ENCODE assay signal across 10 mouse cellular contexts in genomic region chr17:34896366-34896765, GRCm38 (mm10). TPM values are rescaled to one million over a fixed set of nuclear protein-coding genes. Genes with fewer than 3 reads are reported as not detected.
DNase-seq lines count a peak whose midpoint lies in the region; ATAC-seq lines count a peak whose summit lies in the region.
"Had no signal": no experiment of that assay in that cellular context is flagged by ENCODE, and none has a peak within 500 bp of the region (broad histone marks: within the 10 kb centered on the region; RNA-seq: fewer than 3 reads in every experiment).

No protein-coding gene starts in this region.

- intact Hi-C loops in left cerebral cortex, postnatal 25 days (cut with DNase I) = loop anchor here (5.0 kb wide), 2 partner anchors 226 to 779 kb away; partner anchors contain the start of genes Csnk2b, Gpank1 and H2-DMa

- H3K9me3 ChIP-seq in embryonic facial prominence, embryonic 14.5 days (ENCODE audit: control insufficient read depth, low read length) = no peaks in the 10 kb centered on the region
- no peaks in the 10 kb centered on the region for H3K9me3 ChIP-seq in limb, embryonic 13.5 days

- H3K9ac ChIP-seq in embryonic facial prominence, embryonic 14.5 days (ENCODE audit: low read depth, low read length) = no peak overlapping the region
- no peak overlapping the region for H3K9ac ChIP-seq in limb, embryonic 13.5 days

- peaks cover 12% of the 10 kb centered on the region; the same call in 1 of the 2 replicates for H3K4me1 ChIP-seq in embryonic facial prominence, embryonic 14.5 days (ENCODE audit: control insufficient read depth, insufficient read depth, low read length)
- peaks cover 44% of the 10 kb centered on the region for H3K4me1 ChIP-seq in limb, embryonic 13.5 days

- 0 out of 2 replicates have a peak overlapping the region, but pooled peaks have one; percentile 84 for H3K4me2 ChIP-seq in embryonic facial prominence, embryonic 14.5 days (ENCODE audit: low read depth, low read length)
- H3K4me2 ChIP-seq in limb, embryonic 13.5 days (replicated peaks) = peak overlapping the region; percentile 89

- 85% methylated on average over 17 of the region's 17 CpGs for WGBS in embryonic facial prominence, embryonic 14.5 days
- 89% methylated on average over 17 of the region's 17 CpGs for WGBS in limb, embryonic 13.5 days

- no peak for ATAC-seq in embryonic facial prominence, embryonic 14.5 days (ENCODE audit: low read depth)
- no peak for ATAC-seq in limb, embryonic 13.5 days (ENCODE audit: low FRiP score, low read depth)

- H3K4me3 ChIP-seq in embryonic facial prominence, embryonic 14.5 days (ENCODE audit: low read depth, low read length) = peak overlapping the region; percentile 2; the same call in 1 of the 2 replicates
- peak overlapping the region; percentile 77; the same call in 1 of the 2 replicates for H3K4me3 ChIP-seq in limb, embryonic 13.5 days
- H3K4me3 ChIP-seq: heart, adult 2 months had no signal

- H3K36me3 ChIP-seq in embryonic facial prominence, embryonic 14.5 days (ENCODE audit: control insufficient read depth, insufficient read depth, low read length) = peaks cover 14% of the 10 kb centered on the region
- H3K36me3 ChIP-seq in limb, embryonic 13.5 days = peaks cover 13% of the 10 kb centered on the region

- H3K27me3 ChIP-seq in embryonic facial prominence, embryonic 14.5 days (replicated peaks; ENCODE audit: control insufficient read depth, insufficient read depth, low read length) = no peaks in the 10 kb centered on the region
- no peaks in the 10 kb centered on the region for H3K27me3 ChIP-seq in limb, embryonic 13.5 days

- DNase-seq in retina, postnatal 1 day = peak; percentile 10
- DNase-seq in retina, embryonic 14.5 days (ENCODE audit: low spot score) = no peak
- no peak for DNase-seq in embryonic facial prominence, embryonic 14.5 days (ENCODE audit: low spot score)
- peak; percentile 36 for DNase-seq in thymus, postnatal 25 days
- DNase-seq in left cerebral cortex, postnatal 25 days (ENCODE audit: low spot score in 2 of 2) = no peak
- no peak for DNase-seq in right cerebral cortex, postnatal 36 days (ENCODE audit: low spot score in 2 of 2)
- DNase-seq in Muller cell, postnatal 12 days (ENCODE audit: inconsistent ontology term) = no peak
- DNase-seq: lung, postnatal 36 days had no signal

- H3K27ac ChIP-seq in embryonic facial prominence, embryonic 14.5 days (replicated peaks; ENCODE audit: low read depth, low read length) = no peak overlapping the region
- no peak overlapping the region for H3K27ac ChIP-seq in limb, embryonic 13.5 days
- H3K27ac ChIP-seq: heart, adult 2 months had no signal

RNA-seq across cellular contexts. Expression of gene C2, which starts 1.7 kb away (rescaled TPM):
- polyA plus RNA-seq in embryonic facial prominence, embryonic 14.5 days (2014; fragmentation: Nextera tagmentation; extraction: Ambion mirVana) = 4.0 and 5.6 TPM in 2 replicates
- 1.6 and 2.4 TPM in 2 replicates for polyA plus RNA-seq in limb, embryonic 13.5 days (2015; fragmentation: Nextera tagmentation; extraction: Ambion mirVana)
- total RNA-seq in left cerebral cortex, postnatal 25 days (2021) = 1 to 10 TPM; 1.5 to 3.6 TPM

RNA-seq across cellular contexts. Expression of gene Ehmt2, which starts 1.9 kb away (rescaled TPM):
- polyA plus RNA-seq in embryonic facial prominence, embryonic 14.5 days (2014; fragmentation: Nextera tagmentation; extraction: Ambion mirVana) = 61.0 and 65.7 TPM in 2 replicates
- 97.0 and 103 TPM in 2 replicates for polyA plus RNA-seq in limb, embryonic 13.5 days (2015; fragmentation: Nextera tagmentation; extraction: Ambion mirVana)
- 100 to 1,000 TPM; 166 to 167 TPM for total RNA-seq in left cerebral cortex, postnatal 25 days (2021)

RNA-seq across cellular contexts. Expression of gene Gm20547, which starts 14.5 kb away (rescaled TPM):
- not detected in 2 replicates for polyA plus RNA-seq in embryonic facial prominence, embryonic 14.5 days (2014; fragmentation: Nextera tagmentation; extraction: Ambion mirVana)
- not detected in 2 replicates for polyA plus RNA-seq in limb, embryonic 13.5 days (2015; fragmentation: Nextera tagmentation; extraction: Ambion mirVana)
- total RNA-seq in left cerebral cortex, postnatal 25 days (2021) = not detected
- total RNA-seq: heart, adult 2 months had no signal
- polyA plus RNA-seq: heart, adult 2 months had no signal

RNA-seq across cellular contexts. Expression of gene Zbtb12, which starts 17.1 kb away (rescaled TPM):
- 0.83 and 1.0 TPM in 2 replicates for polyA plus RNA-seq in embryonic facial prominence, embryonic 14.5 days (2014; fragmentation: Nextera tagmentation; extraction: Ambion mirVana)
- 5.4 TPM in 2 replicates for polyA plus RNA-seq in limb, embryonic 13.5 days (2015; fragmentation: Nextera tagmentation; extraction: Ambion mirVana)
- total RNA-seq in left cerebral cortex, postnatal 25 days (2021) = 1 to 10 TPM; 6.9 to 7.3 TPM

RNA-seq across cellular contexts. Expression of gene Slc44a4, which starts 17.9 kb away (rescaled TPM):
- polyA plus RNA-seq in embryonic facial prominence, embryonic 14.5 days (2014; fragmentation: Nextera tagmentation; extraction: Ambion mirVana) = 0.14 and 0.53 TPM in 2 replicates
- 0.14 TPM in 1 of 2 replicates, not detected in the other for polyA plus RNA-seq in limb, embryonic 13.5 days (2015; fragmentation: Nextera tagmentation; extraction: Ambion mirVana)
- under 1 TPM; 0.55 to 0.66 TPM for total RNA-seq in left cerebral cortex, postnatal 25 days (2021)
- total RNA-seq: heart, adult 2 months had no signal

Comparison
In these comparisons a context has a peak if more than half of its experiments do, and no peak if none do; other contexts are left out.
1. DNase-seq: peak in retina, postnatal 1 day (single experiment) and thymus, postnatal 25 days (single experiment); none in retina, embryonic 14.5 days (single experiment), embryonic facial prominence, embryonic 14.5 days (single experiment), left cerebral cortex, postnatal 25 days (0 of 2), right cerebral cortex, postnatal 36 days (0 of 2) and Muller cell, postnatal 12 days (single experiment).